ENCODE assay signal across 10 mouse cellular contexts in the genomic region with DNA sequence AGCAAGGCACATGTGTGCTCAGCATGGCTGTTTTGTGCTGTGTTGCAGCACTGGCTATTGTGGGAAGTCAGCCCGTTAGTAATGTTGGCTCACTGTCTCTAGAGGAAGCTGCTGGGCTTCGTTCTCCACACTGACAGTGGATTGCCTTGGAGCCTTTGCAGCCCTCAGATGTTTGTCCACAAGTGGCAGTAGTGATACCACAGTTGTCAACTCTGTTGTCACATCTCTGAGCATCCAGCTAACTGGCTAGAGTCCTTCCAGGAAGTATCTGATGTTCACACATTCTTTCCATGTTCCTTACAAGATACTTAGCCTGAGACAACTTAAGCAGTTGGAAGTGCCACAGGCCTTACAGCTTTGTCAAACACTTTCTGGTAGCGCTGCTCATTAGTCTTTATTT. TPM values are rescaled to one million over a fixed set of nuclear protein-coding genes. Genes with fewer than 3 reads are reported as not detected.
DNase-seq lines count a peak whose midpoint lies in the region; ATAC-seq and TF ChIP-seq lines count a peak whose summit lies in the region.
"Had no signal": no experiment of that assay in that cellular context is flagged by ENCODE, and none has a peak within 500 bp of the region (broad histone marks: within the 10 kb centered on the region; RNA-seq: fewer than 3 reads in every experiment).

No protein-coding gene starts in this region.

- no peak overlapping the region for H3K27ac ChIP-seq in forebrain, embryonic 12.5 days
- H3K27ac ChIP-seq in forebrain, embryonic 14.5 days (ENCODE audit: low read depth, low read length) = no peak overlapping the region
- no peak overlapping the region for H3K27ac ChIP-seq in lung, postnatal 0 days (ENCODE audit: low read length)
- no peak overlapping the region for H3K27ac ChIP-seq in liver, embryonic 14.5 days

- TF ChIP-seq POLR2A in lung, adult 2 months (IDR thresholded peaks at IDR 0.05; ENCODE audit: borderline replicate concordance, extremely low read depth, low read depth, low read length) = no peak

- TF ChIP-seq CTCF in lung, postnatal 0 days (IDR thresholded peaks at IDR 0.05) = peak; percentile 29; the same call in 1 of the 2 replicates
- TF ChIP-seq CTCF in lung, adult 2 months (IDR thresholded peaks at IDR 0.05; ENCODE audit: insufficient read depth, low read length) = no peak
- peak; percentile 25 for TF ChIP-seq CTCF in liver, embryonic 14.5 days (IDR thresholded peaks at IDR 0.05; ENCODE audit: low read depth)

- H3K4me1 ChIP-seq in forebrain, embryonic 12.5 days = peaks cover 12% of the 10 kb centered on the region
- H3K4me1 ChIP-seq in forebrain, embryonic 14.5 days (ENCODE audit: control insufficient read depth, insufficient read depth, low read length) = peaks cover 4% of the 10 kb centered on the region; the same call in 1 of the 2 replicates
- peaks cover 8% of the 10 kb centered on the region for H3K4me1 ChIP-seq in lung, postnatal 0 days (ENCODE audit: insufficient read depth, low read depth, low read length)
- peaks cover 6% of the 10 kb centered on the region for H3K4me1 ChIP-seq in lung, adult 2 months (ENCODE audit: control insufficient read depth, insufficient read depth, low read length)
- H3K4me1 ChIP-seq in liver, embryonic 14.5 days (replicated peaks; ENCODE audit: control insufficient read depth in 2 of 2, insufficient read depth in 2 of 2, low read length in 1 of 2) = peaks cover 5 to 9% of the 10 kb centered on the region in 2 experiments

- no peak overlapping the region for H3K9ac ChIP-seq in forebrain, embryonic 12.5 days
- H3K9ac ChIP-seq in forebrain, embryonic 14.5 days (ENCODE audit: low read length) = no peak overlapping the region
- no peak overlapping the region for H3K9ac ChIP-seq in lung, postnatal 0 days (replicated peaks; ENCODE audit: low read depth)
- no peak overlapping the region for H3K9ac ChIP-seq in liver, embryonic 14.5 days (replicated peaks)

- H3K36me3 ChIP-seq in forebrain, embryonic 12.5 days (replicated peaks) = no peaks in the 10 kb centered on the region
- no peaks in the 10 kb centered on the region for H3K36me3 ChIP-seq in forebrain, embryonic 14.5 days (ENCODE audit: control insufficient read depth, insufficient read depth, low read length)
- H3K36me3 ChIP-seq in lung, postnatal 0 days (ENCODE audit: insufficient read depth, low read length) = no peaks in the 10 kb centered on the region
- no peaks in the 10 kb centered on the region for H3K36me3 ChIP-seq in liver, embryonic 14.5 days (replicated peaks; ENCODE audit: control insufficient read depth, insufficient read depth, low read depth)

- 66% methylated on average over 3 of the region's 3 CpGs for WGBS in forebrain, embryonic 12.5 days
- WGBS in forebrain, embryonic 14.5 days = 41% methylated on average over 3 of the region's 3 CpGs
- WGBS in lung, postnatal 0 days = 38% methylated on average over 3 of the region's 3 CpGs
- 35% methylated on average over 3 of the region's 3 CpGs for WGBS in lung, adult 2 months
- WGBS in liver, embryonic 14.5 days (ENCODE audit: insufficient replicate concordance) = 50% methylated on average over 3 of the region's 3 CpGs

- H3K4me3 ChIP-seq in forebrain, embryonic 12.5 days (replicated peaks) = no peak overlapping the region
- no peak overlapping the region for H3K4me3 ChIP-seq in forebrain, embryonic 14.5 days (ENCODE audit: low read depth, low read length)
- H3K4me3 ChIP-seq in lung, postnatal 0 days (ENCODE audit: low read depth, low read length) = no peak overlapping the region
- H3K4me3 ChIP-seq in lung, adult 2 months (replicated peaks; ENCODE audit: extremely low read depth, low read depth, low read length) = no peak overlapping the region
- H3K4me3 ChIP-seq in liver, embryonic 14.5 days (ENCODE audit: insufficient read depth in 1 of 2, low read depth in 2 of 2, low read length in 2 of 2) = peak overlapping the region in 1 of 2 experiments; percentile 12; a peak in 2 of 4 replicates

- no peak for TF ChIP-seq EP300 in lung, postnatal 0 days (IDR thresholded peaks at IDR 0.05)
- TF ChIP-seq EP300 in liver, embryonic 14.5 days (IDR thresholded peaks at IDR 0.05; ENCODE audit: low read depth) = no peak

- no peak for DNase-seq in forebrain, embryonic 14.5 days (ENCODE audit: low spot score)
- DNase-seq in lung, postnatal 0 days (ENCODE audit: low spot score) = peak; percentile 16
- DNase-seq in lung, adult 2 months = no peak
- peak; percentile 11 for DNase-seq in MN1 (ENCODE audit: low spot score)
- no peak for DNase-seq in liver, embryonic 14.5 days (ENCODE audit: low read depth in 3 of 3, low spot score in 3 of 3)
- no peak for DNase-seq in spleen, adult 12 weeks (ENCODE audit: low spot score)
- DNase-seq in frontal cortex, postnatal 25 days (ENCODE audit: low spot score in 2 of 2) = no peak
- DNase-seq: cerebellum, adult 11-12 months; gastrocnemius, postnatal 36 days had no signal

- H3K4me2 ChIP-seq in forebrain, embryonic 12.5 days = peak overlapping the region; percentile 90
- H3K4me2 ChIP-seq in forebrain, embryonic 14.5 days (ENCODE audit: low read length) = no peak overlapping the region; the same call in 1 of the 2 replicates
- no peak overlapping the region for H3K4me2 ChIP-seq in lung, postnatal 0 days (replicated peaks; ENCODE audit: low read depth, low read length)
- H3K4me2 ChIP-seq in liver, embryonic 14.5 days (ENCODE audit: low read depth) = peak overlapping the region; percentile 99

- no peak for ATAC-seq in forebrain, embryonic 12.5 days (ENCODE audit: low FRiP score)
- ATAC-seq in forebrain, embryonic 14.5 days = no peak
- ATAC-seq in lung, postnatal 0 days = no peak
- ATAC-seq in liver, embryonic 14.5 days (ENCODE audit: insufficient read depth) = no peak

- no peaks in the 10 kb centered on the region for H3K27me3 ChIP-seq in forebrain, embryonic 12.5 days
- no peaks in the 10 kb centered on the region for H3K27me3 ChIP-seq in forebrain, embryonic 14.5 days (replicated peaks; ENCODE audit: control insufficient read depth, insufficient read depth, low read length)
- no peaks in the 10 kb centered on the region for H3K27me3 ChIP-seq in lung, postnatal 0 days (replicated peaks; ENCODE audit: insufficient read depth, low read length)
- no peaks in the 10 kb centered on the region for H3K27me3 ChIP-seq in liver, embryonic 14.5 days (ENCODE audit: control insufficient read depth, insufficient read depth, low read length)

- H3K9me3 ChIP-seq in forebrain, embryonic 12.5 days = no peaks in the 10 kb centered on the region
- no peaks in the 10 kb centered on the region for H3K9me3 ChIP-seq in forebrain, embryonic 14.5 days (replicated peaks; ENCODE audit: control insufficient read depth, low read length)
- H3K9me3 ChIP-seq in lung, postnatal 0 days (ENCODE audit: low read length) = no peaks in the 10 kb centered on the region
- H3K9me3 ChIP-seq in liver, embryonic 14.5 days (ENCODE audit: control insufficient read depth, low read length) = no peaks in the 10 kb centered on the region

RNA-seq across cellular contexts. Expression of a gene that starts 2.0 kb away (rescaled TPM):
- 81.3 and 84.0 TPM in 2 replicates for polyA plus RNA-seq in forebrain, embryonic 12.5 days (2016; fragmentation: Nextera tagmentation; extraction: Ambion mirVana)
- polyA plus RNA-seq in forebrain, embryonic 14.5 days (2014; fragmentation: Nextera tagmentation; extraction: Ambion mirVana) = 86.2 and 124 TPM in 2 replicates
- polyA plus RNA-seq in lung, postnatal 0 days (2015; fragmentation: Nextera tagmentation; extraction: Ambion mirVana) = 12.1 and 13.1 TPM in 2 replicates
- polyA plus RNA-seq in lung, adult 2 months (2012; rRNA removed) = 10.9 and 14.8 TPM in 2 replicates
- polyA plus RNA-seq in liver, embryonic 14.5 days (2012; rRNA removed) = 3.1 and 4.7 TPM in 2 replicates
- polyA plus RNA-seq in liver, embryonic 14.5 days (2014; fragmentation: Nextera tagmentation; extraction: Ambion mirVana) = 8.8 and 11.6 TPM in 2 replicates

RNA-seq across cellular contexts. Expression of a gene that starts 35.2 kb away (rescaled TPM):
- 54.3 and 57.4 TPM in 2 replicates for polyA plus RNA-seq in forebrain, embryonic 12.5 days (2016; fragmentation: Nextera tagmentation; extraction: Ambion mirVana)
- 29.6 and 41.5 TPM in 2 replicates for polyA plus RNA-seq in forebrain, embryonic 14.5 days (2014; fragmentation: Nextera tagmentation; extraction: Ambion mirVana)
- 63.8 and 67.2 TPM in 2 replicates for polyA plus RNA-seq in lung, postnatal 0 days (2015; fragmentation: Nextera tagmentation; extraction: Ambion mirVana)
- polyA plus RNA-seq in lung, adult 2 months (2012; rRNA removed) = 90.6 and 120 TPM in 2 replicates
- polyA plus RNA-seq in liver, embryonic 14.5 days (2012; rRNA removed) = 16.4 and 23.4 TPM in 2 replicates
- polyA plus RNA-seq in liver, embryonic 14.5 days (2014; fragmentation: Nextera tagmentation; extraction: Ambion mirVana) = 29.4 and 35.3 TPM in 2 replicates

Comparison
In these comparisons a context has a peak if more than half of its experiments do, and no peak if none do; other contexts are left out.
1. H3K4me2 ChIP-seq: peak in forebrain, embryonic 12.5 days (single experiment) and liver, embryonic 14.5 days (single experiment); none in forebrain, embryonic 14.5 days (single experiment) and lung, postnatal 0 days (single experiment).
2. DNase-seq: peak in lung, postnatal 0 days (single experiment) and MN1 (single experiment); none in forebrain, embryonic 14.5 days (single experiment), lung, adult 2 months (single experiment), liver, embryonic 14.5 days (0 of 3), spleen, adult 12 weeks (single experiment) and frontal cortex, postnatal 25 days (0 of 2).